Mouse (Mus musculus) adrenal gland, adult (tissue): ENCODE data around the gene Gpank1.

ENCODE experiments used
- DNase-seq, 2 experiments: peaks; one replicate each; pipeline ENCODE4 v3.0.0; 2022 to 2023; ENCODE audit warnings: low spot score in 1 of 2; ENCODE audit not compliant: inconsistent age in 2 of 2

Gpank1 gene

GRCm38 (mm10) chr17:35128996-35129395 lies 7.7 kb downstream of the Gpank1 start:
- DNase-seq: no peak

DNA sequence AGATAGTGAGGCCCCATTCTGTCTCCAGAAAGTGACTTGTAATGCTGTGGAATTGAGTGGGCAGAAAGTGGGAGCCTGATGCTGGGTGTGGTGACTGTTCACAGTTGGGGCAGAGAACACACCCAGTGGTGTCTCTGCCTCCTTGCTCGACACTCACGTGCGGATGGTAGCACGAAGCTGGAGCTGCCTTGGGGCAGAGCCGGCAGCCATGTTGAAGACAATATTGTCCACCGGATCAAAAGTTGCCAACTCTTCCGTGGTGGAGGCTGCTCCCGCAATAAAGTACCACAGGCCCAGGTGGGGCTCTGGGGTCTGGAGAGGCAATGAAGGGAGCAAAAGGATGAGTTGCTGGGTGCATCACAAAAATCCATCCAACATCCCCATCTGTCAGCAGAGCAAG lies 9.8 kb downstream of the Gpank1 start:
- DNase-seq: no peak

- no peak for DNase-seq
These were observed 10.4 kb downstream of the Gpank1 start, which contains the start of gene Apom for GRCm38 (mm10) chr17:35131500-35132173. TSS of gene Apom (minus strand) at chr17:35132050.

- DNase-seq: no peak
These were observed 10.9 kb downstream of the Gpank1 start for GRCm38 (mm10) chr17:35132174-35132560.

- no peak for DNase-seq
These were observed 12.3 kb downstream of the Gpank1 start for GRCm38 (mm10) chr17:35133517-35133916.

DNA sequence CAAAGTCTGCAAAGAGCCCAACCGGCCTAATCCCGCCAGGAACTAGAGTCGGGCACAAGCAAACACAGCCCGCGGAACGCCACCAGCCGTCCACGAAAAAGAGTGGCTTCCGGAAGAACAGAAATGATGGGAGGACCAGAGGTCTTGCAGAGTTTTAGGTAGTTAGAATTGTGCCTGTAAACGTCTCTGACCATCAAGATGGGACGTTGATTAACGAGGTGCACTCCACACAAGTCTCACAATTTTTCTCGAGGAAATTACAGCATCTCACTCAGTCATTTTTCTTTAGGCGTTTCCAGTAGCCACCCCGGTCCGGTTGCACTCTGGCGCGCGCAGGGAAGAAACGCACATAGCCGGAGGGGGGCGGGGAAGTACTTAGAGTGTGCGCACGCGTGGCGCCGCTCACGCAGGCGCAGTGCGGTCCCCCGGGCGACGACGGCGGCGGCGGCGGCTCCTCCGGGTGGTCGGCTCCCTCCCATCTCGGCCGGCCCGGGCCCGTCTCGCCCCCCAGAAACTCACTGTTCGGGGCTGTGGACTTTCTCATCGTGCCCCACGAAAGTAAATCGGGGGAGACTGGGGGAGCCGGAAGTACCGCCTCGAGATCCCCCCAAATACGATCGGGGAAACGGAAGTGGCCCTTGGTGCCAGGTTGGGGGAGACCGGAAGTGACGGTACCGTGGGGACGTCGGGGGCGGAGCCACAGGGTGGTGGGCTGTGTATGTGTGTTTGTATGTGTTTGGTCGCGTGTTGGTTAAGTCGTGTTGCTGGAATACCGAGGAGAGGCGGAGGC lies 13.7 kb downstream of the Gpank1 start, which contains the start of gene Bag6:
Gene Bag6 (plus strand): TSS at position 378 of the 790 bp plus-strand sequence.
- DNase-seq: peak; percentile 96 to 99

DNA sequence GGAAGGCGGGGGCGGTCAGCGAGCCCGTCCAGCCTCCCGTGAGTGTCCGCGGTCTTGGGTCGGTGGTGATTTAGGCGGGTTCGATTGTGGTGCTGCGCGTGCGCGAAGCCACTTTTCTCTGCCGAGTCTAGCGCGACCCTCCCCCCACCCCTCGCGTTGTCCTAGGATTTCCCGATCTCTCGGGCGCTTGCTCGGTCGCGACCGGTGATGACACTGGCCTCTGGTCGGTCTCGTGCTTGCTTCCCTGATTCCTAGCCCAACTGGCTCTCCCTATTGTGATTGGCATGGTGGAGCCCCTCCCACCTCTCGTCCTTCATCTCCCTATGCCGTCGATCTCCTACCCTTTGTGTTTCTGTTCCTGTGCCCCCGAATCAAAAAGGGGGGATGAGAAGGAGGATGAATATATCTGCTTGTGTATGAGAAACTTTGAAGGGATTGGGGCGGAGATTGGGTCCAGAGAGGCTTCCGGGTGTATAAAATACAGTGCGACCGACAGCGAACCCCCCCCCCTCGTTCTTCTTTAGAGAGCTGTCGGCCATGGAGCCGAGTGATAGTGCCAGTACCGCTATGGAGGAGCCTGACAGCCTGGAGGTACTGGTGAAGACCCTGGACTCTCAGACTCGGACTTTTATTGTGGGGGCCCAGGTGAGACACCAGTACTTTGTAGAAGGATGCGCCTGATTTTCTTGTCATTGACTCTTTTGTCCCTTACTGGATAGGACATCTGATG lies 14.5 kb downstream of the Gpank1 start:
- no peak for DNase-seq

DNA sequence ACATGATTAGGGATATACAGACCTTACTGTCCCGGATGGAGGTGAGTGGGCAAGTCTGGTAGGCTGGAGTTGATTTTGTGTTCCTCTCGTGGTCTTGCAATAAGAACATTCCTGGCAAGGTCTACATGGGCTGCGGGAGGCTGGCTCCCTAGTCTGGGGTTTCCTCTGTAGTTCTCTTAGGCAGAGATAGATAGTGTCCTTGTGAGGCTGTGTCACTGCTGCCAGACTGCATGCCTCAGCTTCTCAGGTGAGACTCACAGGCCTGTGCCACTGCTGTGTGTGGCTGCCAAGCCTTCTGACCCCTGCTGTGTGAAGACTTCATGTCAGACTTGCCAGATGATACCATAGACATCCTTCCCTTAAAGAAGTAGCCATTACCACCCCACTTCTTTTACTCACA lies 18.0 kb downstream of the Gpank1 start:
- DNase-seq: peak; percentile 62 to 73

- peak; percentile 55 to 66 for DNase-seq
These were observed 19.3 kb downstream of the Gpank1 start for GRCm38 (mm10) chr17:35140490-35140996.

GRCm38 (mm10) chr17:35141971-35142370 lies 20.7 kb downstream of the Gpank1 start:
- DNase-seq: peak; percentile 94 to 96

- DNase-seq: no peak
These were observed 24.9 kb downstream of the Gpank1 start for GRCm38 (mm10) chr17:35146139-35146538.

DNA sequence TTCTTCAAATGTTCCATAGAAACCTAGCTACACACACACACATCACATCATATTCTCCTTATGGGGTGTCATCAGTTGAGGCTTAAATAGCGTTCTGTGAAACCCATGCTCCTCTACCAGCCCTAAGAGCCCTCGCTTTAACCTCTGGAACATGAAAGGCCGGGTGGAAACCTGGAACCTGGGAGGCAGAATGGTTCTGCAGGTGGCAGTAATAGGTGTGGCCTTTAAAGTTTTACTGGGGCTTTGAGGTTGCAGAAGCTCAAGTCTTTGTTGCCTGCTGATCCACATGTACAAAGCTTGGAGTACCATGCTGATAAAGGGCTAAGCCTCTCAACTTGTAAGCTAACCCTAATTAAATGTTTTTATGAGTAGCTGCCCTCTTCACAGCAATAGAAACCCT lies 26.1 kb downstream of the Gpank1 start:
- no peak for DNase-seq

GRCm38 (mm10) chr17:35147922-35148639 lies 26.8 kb downstream of the Gpank1 start:
- peak in 1 of 2 experiments; percentile 75 for DNase-seq

GRCm38 (mm10) chr17:35152121-35152520 lies 30.9 kb downstream of the Gpank1 start:
- no peak for DNase-seq

- DNase-seq: no peak
These were observed 31.8 kb downstream of the Gpank1 start for GRCm38 (mm10) chr17:35153077-35153476.

GRCm38 (mm10) chr17:35153931-35154330 lies 32.7 kb downstream of the Gpank1 start:
- DNase-seq: no peak

DNA sequence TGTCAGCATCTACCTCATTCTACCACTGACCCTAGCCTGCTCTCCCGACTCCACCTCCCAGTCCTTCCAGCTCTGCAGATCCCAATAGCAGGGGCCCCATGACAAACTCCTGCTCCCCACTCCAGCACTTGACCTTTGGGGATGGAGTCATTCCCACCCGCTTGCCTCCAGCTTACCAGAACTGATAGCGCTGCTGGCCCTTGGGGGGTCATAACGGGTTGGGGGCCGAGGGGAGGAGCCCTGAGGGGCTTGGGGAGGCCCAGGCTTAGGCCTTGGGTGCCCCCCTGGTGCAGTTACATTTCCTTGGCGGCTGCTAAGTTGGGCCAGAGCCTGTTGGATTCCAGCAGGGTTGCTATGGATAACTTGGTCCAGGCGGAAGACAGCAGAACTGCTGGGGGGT lies 33.4 kb downstream of the Gpank1 start:
- DNase-seq: no peak

DNA sequence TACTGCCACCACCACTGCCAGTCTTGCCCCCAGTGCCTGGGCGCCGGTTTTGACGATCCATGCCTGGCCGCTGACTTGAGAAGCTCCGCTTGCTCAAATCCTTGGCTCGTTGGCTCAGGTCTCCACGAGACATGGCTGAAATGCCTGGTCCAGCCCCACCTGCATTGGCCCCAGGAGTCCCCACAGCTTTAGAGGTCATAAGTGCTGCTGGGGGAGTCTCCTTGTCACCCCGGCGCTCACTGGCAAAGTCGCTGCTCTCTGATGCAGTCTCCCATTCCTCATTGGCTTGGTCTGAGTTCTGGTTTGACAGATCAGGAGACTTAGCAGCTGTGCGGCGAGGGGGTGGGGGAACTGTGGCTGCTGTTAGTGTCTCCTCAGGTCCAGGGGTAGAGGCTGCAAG lies 34.2 kb downstream of the Gpank1 start:
- DNase-seq: no peak

DNA sequence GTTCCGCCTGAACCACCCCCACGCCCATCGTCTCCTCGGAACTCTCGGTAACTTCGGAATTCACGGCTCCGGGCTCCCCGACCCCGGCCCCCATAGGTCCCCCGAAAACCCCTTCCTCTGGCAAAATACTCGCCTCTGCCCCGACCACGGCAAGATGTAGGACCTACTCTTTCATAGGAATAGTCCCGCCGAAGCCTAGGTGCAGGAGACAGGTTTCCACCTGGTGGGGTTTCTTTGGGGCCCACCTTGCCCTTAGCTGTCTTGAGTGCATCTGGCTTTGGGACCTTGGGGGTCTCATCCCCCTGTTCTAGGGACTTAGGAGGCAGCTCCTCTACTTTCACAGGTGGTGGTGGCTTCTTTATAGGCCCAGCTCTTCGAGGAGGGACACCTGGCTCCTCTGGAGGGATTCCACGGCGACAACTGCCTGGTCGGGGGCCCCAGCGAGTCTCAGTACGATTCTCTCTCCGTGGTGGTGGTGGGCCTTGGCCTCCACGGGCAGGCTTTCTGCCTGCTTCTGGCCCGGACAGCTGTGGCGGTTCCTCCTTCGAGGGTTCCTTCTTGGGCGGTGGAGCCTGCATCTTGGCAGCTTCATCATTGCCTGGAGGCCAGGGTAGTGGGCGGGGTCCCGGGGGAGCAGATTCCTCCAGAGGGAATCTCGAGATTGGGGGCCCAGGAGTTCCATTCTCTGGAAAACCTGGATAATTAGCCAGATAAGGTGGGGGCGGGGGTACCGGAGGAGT lies 35.4 kb downstream of the Gpank1 start:
- no peak for DNase-seq

DNA sequence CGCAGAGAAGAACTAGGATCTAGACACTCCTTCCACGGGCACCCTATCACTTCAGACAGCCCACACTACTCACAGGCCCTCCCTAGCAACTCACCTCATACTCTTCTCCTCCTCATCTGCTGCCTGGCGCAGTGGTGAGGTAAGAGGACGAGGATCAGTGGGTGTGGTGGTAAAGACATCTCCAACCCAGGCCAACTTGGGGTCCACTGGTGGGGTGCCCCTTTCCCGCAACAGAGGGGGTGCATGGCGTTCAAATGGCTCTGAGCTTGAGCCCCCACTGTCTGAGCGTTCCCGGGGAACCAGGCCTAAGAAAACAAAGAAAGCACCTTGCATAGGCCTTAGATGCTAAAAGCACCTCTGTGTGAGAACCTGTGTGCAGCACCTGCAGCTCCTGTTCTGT lies 36.0 kb downstream of the Gpank1 start:
- DNase-seq: no peak
